Mouse (Mus musculus) lung, embryonic 15.5 days (tissue): ENCODE results near the gene Dmtf1. TPM values are rescaled to one million over a fixed set of nuclear protein-coding genes. Genes with fewer than 3 reads are reported as not detected.
"Not testable (repeated sequence)": the region's sequence is repeated elsewhere in the genome, so short reads cannot be mapped to it uniquely, and the experiment has no call there.

Experiments used
- ATAC-seq: fragments of 200-750 bp; cut with Nextera tagmentation; 2 replicates; pipeline ENCODE4 v1.8.0; 2017; ENCODE audit warnings: moderate number of reproducible peaks, borderline replicate concordance; ENCODE audit not compliant: low FRiP score, low TSS enrichment; ENCODE audit errors: extremely low read depth
- H3K27ac ChIP-seq: fragments of 300-500 bp; sonication (generic); 2 replicates; pipeline ENCODE4 v1.5.1; 2015; ENCODE audit warnings: moderate library complexity, mild to moderate bottlenecking, inconsistent platforms
- H3K27me3 ChIP-seq: fragments of 300-500 bp; sonication (generic); 2 replicates; pipeline ENCODE4 v1.6.1; 2015; ENCODE audit warnings: inconsistent platforms
- H3K36me3 ChIP-seq: fragments of 300-500 bp; sonication (generic); 2 replicates; pipeline ENCODE4 v1.6.1; 2015; ENCODE audit warnings: inconsistent platforms
- H3K4me1 ChIP-seq: fragments of 300-500 bp; sonication (generic); 2 replicates; pipeline ENCODE4 v1.6.1; 2015; ENCODE audit warnings: inconsistent platforms
- H3K4me2 ChIP-seq: fragments of 300-500 bp; sonication (generic); 2 replicates; pipeline ENCODE4 v1.6.1; 2015; ENCODE audit warnings: inconsistent platforms, mild to moderate bottlenecking, moderate library complexity
- H3K4me3 ChIP-seq: fragments of 300-500 bp; sonication (generic); 2 replicates; pipeline ENCODE4 v1.5.1; 2015; ENCODE audit warnings: mild to moderate bottlenecking, inconsistent platforms
- H3K9ac ChIP-seq: fragments of 300-500 bp; sonication (generic); 2 replicates; pipeline ENCODE4 v1.6.1; 2015; ENCODE audit warnings: inconsistent platforms
- H3K9me3 ChIP-seq: fragments of 300-500 bp; sonication (generic); 2 replicates; pipeline ENCODE4 v1.6.1; 2016; ENCODE audit warnings: inconsistent platforms
- WGBS: fragments of 180-500 bp; shearing (Covaris S2); methylation state at CpG from one replicate; pipeline ENCODE4 v1.1.7; 2015; 5-methylcytosine and 5-hydroxymethylcytosine counted together
- polyA plus RNA-seq: library from polyadenylated mRNA; unstranded; fragments of >200 nt; fragmentation: Nextera tagmentation; extraction: Ambion mirVana; gene quantifications from 2 replicates; pipeline ENCODE4 v1.2.1, GENCODE M21; 2015

The Dmtf1 gene
- polyA plus RNA-seq, result 39.5 and 42.9 TPM in 2 replicates

DNA sequence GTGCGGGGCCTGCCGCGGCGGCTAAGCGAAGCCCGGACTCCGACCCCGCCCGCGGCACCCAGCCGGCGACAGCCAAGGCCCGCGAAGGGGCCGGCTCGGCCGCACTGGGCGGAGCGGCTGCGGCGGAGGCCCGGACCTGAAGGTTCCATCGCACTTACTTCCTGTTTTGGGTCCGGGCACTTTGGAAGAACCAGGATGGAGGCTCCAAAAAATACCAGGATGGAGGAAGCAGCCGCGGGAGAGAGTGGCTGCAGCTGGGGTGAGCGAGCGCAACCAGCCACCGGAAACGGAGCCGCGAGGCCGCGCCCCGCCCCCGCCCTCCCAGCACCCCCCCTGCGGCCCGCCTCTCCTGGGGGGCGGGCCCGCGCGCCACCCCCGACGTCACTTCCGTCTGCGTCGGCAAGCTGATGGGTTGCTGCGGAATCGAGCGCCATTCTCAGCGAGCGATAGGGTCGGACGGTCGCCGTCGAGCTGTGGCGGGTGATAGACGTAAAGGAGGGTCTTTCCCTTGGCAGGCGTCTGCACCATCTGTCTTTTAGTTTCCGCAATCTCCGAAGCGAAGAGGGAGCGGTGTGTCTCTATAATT lies at the start of gene Dmtf1:
Gene Dmtf1, minus strand, starts transcription at position 321 of the 586 bp plus-strand sequence.
- peak; percentile 97 for ATAC-seq
- peaks cover 12% of the 10 kb centered on the region; the same call in 1 of the 2 replicates for H3K4me1 ChIP-seq
- H3K9ac ChIP-seq, result peak within 1 kb of the TSS; percentile 98
- peak within 1 kb of the TSS; percentile 69 for H3K4me2 ChIP-seq
- no peaks in the 10 kb centered on the region for H3K9me3 ChIP-seq
- H3K27me3 ChIP-seq, result no peaks in the 10 kb centered on the region
- peak within 1 kb of the TSS; percentile 100 for H3K27ac ChIP-seq
- WGBS, result under 1% methylated on average over 60 of the region's 64 CpGs
- peak within 1 kb of the TSS; percentile 97 for H3K4me3 ChIP-seq
- 0 out of 2 replicates have a peak, but pooled peaks cover 6% of the 10 kb centered on the region for H3K36me3 ChIP-seq

DNA sequence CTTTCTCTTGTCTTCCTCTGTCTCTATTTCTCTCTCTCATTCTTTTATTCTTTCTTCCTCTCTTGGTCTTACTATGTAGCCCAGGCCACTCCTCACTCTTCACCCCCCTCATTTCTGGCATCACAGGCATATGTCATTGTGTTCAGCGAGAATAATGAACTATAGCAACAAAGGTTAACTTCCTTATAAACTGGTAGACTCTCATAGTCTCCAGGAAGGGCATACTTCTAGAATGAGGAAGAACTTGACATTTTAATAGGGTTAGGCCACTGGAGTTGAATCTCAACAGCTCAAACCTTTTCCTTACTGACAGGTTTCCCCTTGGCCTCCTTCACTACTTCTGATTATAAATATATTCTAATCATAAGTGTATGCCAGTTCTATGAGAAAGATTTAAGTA lies 24.9 kb upstream of the Dmtf1 start:
- Histone ChIP-seq H3K4me2 (no peak overlapping the region), H3K27ac (no peak overlapping the region), H3K27me3 (no peaks in the 10 kb centered on the region), H3K4me1 (no peaks in the 10 kb centered on the region), H3K4me3 (no peak overlapping the region), H3K9ac (no peak overlapping the region), H3K9me3 (no peaks in the 10 kb centered on the region), H3K36me3 (no peaks in the 10 kb centered on the region)
- WGBS, result 61% methylated on average over 1 of the region's 1 CpGs
- ATAC-seq, result no peak

DNA sequence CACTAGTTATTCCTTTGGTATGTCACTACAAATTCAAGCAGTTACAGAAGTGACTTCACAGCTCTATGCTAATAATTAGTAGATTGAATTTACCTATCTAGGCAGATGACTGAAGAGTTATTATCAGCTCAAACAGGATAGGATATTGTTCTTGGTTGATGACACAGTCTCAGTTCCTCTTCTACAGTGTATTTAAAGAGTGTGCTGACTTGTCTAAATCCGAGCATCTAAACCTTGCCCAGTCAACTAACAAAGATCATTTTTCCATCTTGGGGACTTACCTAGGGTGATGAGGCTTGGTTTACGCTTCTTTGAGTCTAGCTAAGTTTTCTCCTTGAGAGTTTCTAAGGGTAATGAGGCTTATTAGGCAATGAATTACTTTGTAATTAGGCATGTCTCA lies 11.7 kb upstream of the Dmtf1 start:
- no peaks in the 10 kb centered on the region for H3K36me3 ChIP-seq
- 78% methylated on average over 2 of the region's 2 CpGs for WGBS
- no peaks in the 10 kb centered on the region for H3K27me3 ChIP-seq
- H3K4me1 ChIP-seq, result no peaks in the 10 kb centered on the region
- no peak overlapping the region for H3K4me2 ChIP-seq
- ATAC-seq, result no peak
- H3K9ac ChIP-seq, result no peak overlapping the region
- H3K27ac ChIP-seq, result no peak overlapping the region
- no peak overlapping the region for H3K4me3 ChIP-seq
- no peaks in the 10 kb centered on the region for H3K9me3 ChIP-seq

DNA sequence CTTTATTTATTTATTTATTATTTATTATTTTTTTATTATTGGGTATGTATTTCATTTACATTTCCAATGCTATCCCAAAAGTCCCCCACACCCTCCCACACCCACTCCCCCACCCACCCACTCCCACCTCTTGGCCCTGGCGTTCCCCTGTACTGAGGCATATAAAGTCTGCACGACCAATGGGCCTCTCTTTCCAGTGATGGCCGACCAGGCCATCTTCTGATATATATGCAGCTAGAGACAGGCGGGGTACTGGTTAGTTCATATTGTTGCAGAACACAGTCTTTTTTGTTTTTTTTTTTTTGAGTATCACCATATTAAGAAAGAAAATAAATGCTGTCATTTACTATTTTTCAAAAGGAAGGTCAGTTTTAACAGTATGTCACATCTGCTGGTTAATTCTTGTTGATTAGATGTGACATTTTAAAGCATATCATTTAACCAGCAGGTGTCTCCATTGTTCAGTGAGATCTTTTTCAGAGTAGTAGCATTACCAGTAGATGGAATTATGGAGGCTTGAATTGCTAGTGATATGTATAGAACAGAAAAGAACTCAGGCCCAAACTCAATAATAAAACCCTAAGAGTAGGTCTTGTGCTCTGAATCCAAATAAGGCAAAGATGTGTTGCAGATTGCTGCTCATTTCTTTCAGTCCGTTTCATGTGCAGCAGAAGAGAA lies 7.9 kb upstream of the Dmtf1 start:
- not testable (repeated sequence) for H3K9me3 ChIP-seq, H3K9ac ChIP-seq, H3K27me3 ChIP-seq, H3K36me3 ChIP-seq, H3K27ac ChIP-seq, H3K4me1 ChIP-seq, H3K4me3 ChIP-seq, H3K4me2 ChIP-seq, ATAC-seq
- WGBS, result 72% methylated on average over 5 of the region's 5 CpGs

DNA sequence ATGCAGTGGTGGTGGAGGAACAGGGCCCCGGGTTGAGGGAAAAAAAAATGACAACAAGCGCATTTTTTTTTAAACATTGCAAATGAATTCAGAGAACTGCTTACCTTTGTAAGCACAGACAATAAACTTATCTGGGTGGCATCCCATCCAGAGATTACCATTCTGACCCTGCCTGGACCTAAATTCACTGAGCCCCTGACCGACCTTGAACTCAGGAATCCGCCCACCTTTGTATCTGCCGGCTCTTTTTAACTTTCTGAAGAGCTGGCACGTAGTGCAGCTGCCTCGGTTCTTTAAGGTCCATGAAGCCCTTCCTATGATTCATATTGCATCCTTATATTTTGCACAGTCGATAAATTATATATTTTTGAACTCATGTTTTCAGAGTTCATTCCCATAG lies 4.8 kb upstream of the Dmtf1 start:
- H3K36me3 ChIP-seq, result no peaks in the 10 kb centered on the region
- no peak for ATAC-seq
- WGBS, result 66% methylated on average over 8 of the region's 8 CpGs

DNA sequence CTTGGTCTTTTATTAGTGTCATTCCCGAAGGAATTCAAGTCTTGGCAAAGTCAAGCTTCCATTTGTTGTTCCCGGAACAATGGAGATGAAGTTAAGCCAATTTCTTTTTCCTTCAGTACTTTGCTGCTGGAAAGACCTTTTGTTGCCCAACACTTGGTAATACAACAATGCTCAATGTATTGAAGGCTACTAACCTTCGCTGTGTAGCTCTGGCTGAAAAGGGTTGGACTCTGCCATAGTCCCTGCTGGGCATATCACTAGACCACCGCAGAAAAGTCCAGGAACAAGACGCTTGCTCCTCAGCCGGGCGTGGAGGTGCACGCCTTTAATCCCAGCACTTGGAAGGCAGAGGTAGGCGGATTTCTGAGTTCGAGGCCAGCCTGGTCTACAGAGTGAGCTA lies 3.6 kb upstream of the Dmtf1 start:
- H3K4me2 ChIP-seq, H3K4me3 ChIP-seq, H3K27me3 ChIP-seq, H3K36me3 ChIP-seq, H3K4me1 ChIP-seq, H3K27ac ChIP-seq, H3K9ac ChIP-seq, H3K9me3 ChIP-seq, ATAC-seq: not testable (repeated sequence)
- 87% methylated on average over 10 of the region's 10 CpGs for WGBS

More for the DNA sequence above, 4.8 kb upstream of the Dmtf1 start:
- H3K27ac ChIP-seq, result no peak overlapping the region
- H3K9ac ChIP-seq, result no peak overlapping the region
- H3K4me2 ChIP-seq, result no peak overlapping the region
- H3K9me3 ChIP-seq, result no peaks in the 10 kb centered on the region
- H3K27me3 ChIP-seq, result no peaks in the 10 kb centered on the region
- H3K4me3 ChIP-seq, result no peak overlapping the region
- H3K4me1 ChIP-seq, result peaks cover 5% of the 10 kb centered on the region; the same call in 1 of the 2 replicates

DNA sequence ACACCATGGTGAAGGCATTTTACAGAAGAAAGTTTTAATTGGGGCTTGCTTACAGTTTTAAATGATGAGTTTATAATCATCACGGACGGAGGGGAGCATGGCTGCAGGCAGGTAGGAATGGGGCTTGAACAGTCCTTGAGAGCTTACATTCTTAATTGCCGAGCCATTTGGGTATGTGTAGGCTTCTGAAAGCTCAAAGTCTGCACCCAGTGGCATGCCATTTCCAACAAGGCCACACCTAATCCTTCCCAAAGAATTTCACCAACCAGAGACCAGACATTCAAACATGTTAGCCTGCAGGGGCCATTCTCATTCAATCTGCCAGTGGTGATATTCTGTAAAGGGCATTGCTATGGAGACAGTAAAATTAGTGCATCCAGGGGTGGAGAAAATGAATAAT lies 1.8 kb upstream of the Dmtf1 start:
- Histone ChIP-seq H3K9me3 (no peaks in the 10 kb centered on the region), H3K27ac (no peak overlapping the region), H3K9ac (no peak overlapping the region), H3K4me3 (no peak overlapping the region), H3K27me3 (no peaks in the 10 kb centered on the region), H3K4me1 (peaks cover 12% of the 10 kb centered on the region; the same call in 1 of the 2 replicates), H3K4me2 (no peak overlapping the region), H3K36me3 (0 out of 2 replicates have a peak, but pooled peaks cover 6% of the 10 kb centered on the region)
- WGBS, result 89% methylated on average over 3 of the region's 3 CpGs
- ATAC-seq, result no peak

DNA sequence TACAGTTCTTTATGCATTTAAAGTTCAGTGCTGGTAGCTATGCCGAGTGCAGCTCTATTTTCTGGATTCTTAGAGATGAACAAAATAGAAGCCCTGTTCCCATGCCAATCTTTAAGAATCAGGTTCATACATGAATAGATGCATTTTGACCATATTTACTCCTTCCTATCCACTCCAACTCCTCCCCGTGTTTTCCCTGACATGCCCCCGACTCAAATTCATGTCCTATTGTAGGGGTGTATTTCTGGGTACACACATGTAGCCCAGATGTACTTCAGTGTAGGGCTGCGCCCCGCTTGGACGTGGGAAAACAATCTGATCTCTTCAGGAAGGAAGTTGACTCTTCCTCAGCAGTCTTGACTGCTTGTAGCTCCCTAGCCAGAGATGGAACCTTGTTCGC lies 512 bp upstream of the Dmtf1 start:
- Histone ChIP-seq H3K9me3 (no peaks in the 10 kb centered on the region), H3K36me3 (0 out of 2 replicates have a peak, but pooled peaks cover 6% of the 10 kb centered on the region), H3K27ac (peak overlapping the region; percentile 100), H3K4me3 (peak overlapping the region; percentile 97), H3K9ac (peak overlapping the region; percentile 55), H3K27me3 (no peaks in the 10 kb centered on the region), H3K4me2 (peak overlapping the region; percentile 69), H3K4me1 (peaks cover 12% of the 10 kb centered on the region; the same call in 1 of the 2 replicates)
- 0 out of 2 replicates have a peak, but pooled peaks have one; percentile 16 for ATAC-seq
- WGBS, result 6% methylated on average over 7 of the region's 7 CpGs

DNA sequence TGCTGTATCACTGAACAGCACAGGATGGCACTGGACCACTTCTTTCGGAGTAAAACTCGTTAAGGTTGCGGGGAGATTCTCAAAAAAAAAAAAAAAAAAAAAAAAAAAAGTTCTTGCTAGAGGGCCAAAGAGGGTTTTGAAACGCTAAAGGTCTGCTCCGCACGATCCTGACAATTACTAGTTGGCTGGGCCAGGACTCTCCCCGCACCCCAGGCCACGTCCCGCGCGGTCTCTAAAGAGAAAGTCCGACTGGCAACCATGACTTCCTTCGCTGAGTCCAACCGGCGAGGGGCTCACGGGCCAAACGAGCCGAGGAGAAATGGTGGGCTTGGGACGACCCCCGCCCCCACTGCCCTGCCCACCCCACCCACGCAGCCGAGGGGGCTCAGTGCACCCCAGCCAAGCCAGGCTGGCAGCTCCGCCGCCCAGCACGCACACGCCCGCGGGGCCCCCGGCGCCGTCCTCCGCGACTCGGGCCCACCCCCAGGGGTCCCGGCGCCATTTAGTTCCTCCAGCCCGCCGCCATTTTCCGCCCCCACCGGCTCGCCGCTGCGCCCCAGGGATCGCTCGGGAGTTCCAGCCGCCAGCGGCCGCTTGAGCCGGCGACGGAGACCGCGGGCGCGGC lies 633 bp downstream of the Dmtf1 start:
- H3K4me1 ChIP-seq, result peaks cover 12% of the 10 kb centered on the region; the same call in 1 of the 2 replicates
- H3K9ac ChIP-seq, result peak overlapping the region; percentile 98
- H3K9me3 ChIP-seq, result no peaks in the 10 kb centered on the region
- 0 out of 2 replicates have a peak, but pooled peaks cover 6% of the 10 kb centered on the region for H3K36me3 ChIP-seq
- no peaks in the 10 kb centered on the region for H3K27me3 ChIP-seq
- peak; percentile 72 for ATAC-seq
- H3K27ac ChIP-seq, result peak overlapping the region; percentile 100
- peak overlapping the region; percentile 58 for H3K4me2 ChIP-seq
- under 1% methylated on average over 47 of the region's 55 CpGs for WGBS
- H3K4me3 ChIP-seq, result peak overlapping the region; percentile 97

DNA sequence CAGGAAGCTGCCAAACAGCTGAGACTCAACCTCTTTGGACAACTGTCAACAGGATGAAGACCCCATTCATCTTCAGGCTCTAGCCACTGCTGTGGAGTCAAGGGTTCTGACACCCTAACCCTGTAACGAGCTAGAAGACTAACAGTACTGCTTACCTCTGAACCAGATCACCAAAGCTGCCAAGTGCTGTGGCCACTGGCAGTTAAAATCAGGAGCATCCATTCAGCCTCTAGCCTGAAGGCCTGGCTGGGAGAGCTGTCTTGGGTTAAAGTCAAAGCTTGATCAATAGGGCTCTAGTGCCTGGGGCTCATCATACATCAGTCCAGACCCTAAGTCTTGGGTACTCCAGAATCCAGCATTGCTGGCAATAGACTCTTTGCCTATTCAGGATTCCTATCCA lies 4.2 kb downstream of the Dmtf1 start:
- Histone ChIP-seq H3K4me1 (peaks cover 9% of the 10 kb centered on the region; the same call in 1 of the 2 replicates), H3K27me3 (no peaks in the 10 kb centered on the region), H3K36me3 (0 out of 2 replicates have a peak, but pooled peaks cover 6% of the 10 kb centered on the region), H3K9ac (no peak overlapping the region), H3K27ac (no peak overlapping the region), H3K9me3 (no peaks in the 10 kb centered on the region), H3K4me2 (no peak overlapping the region), H3K4me3 (no peak overlapping the region)
- ATAC-seq, result no peak
- WGBS, result 43% methylated on average over 1 of the region's 1 CpGs

DNA sequence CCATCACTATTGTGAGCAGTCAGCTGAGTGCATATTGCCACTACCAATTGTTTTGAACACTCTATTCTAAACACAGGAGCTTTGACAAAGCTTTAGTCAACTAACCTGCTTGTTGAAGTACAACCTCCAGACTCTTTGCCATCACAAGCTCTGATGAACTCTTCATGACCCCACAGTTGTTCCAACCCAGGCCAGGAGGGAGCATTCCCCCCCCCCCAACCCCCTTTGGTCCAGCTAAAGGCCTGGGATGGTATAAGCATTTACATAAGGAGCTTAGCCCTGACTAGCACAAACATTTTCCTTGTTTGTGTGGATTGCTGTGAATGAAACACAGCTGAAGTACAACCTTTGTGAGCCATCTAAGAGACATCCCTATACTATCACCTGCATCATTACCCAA lies 4.8 kb downstream of the Dmtf1 start:
- ATAC-seq, result no peak
- H3K4me2 ChIP-seq, result no peak overlapping the region

More for the DNA sequence above, 4.8 kb downstream of the Dmtf1 start:
- Histone ChIP-seq H3K36me3 (0 out of 2 replicates have a peak, but pooled peaks cover 6% of the 10 kb centered on the region), H3K9me3 (no peaks in the 10 kb centered on the region), H3K9ac (no peak overlapping the region), H3K4me3 (no peak overlapping the region), H3K27me3 (no peaks in the 10 kb centered on the region), H3K27ac (no peak overlapping the region), H3K4me1 (peaks cover 7% of the 10 kb centered on the region; the same call in 1 of the 2 replicates)
